Mouse (Mus musculus) forebrain, embryonic 12.5 days (tissue): ENCODE data around the gene Fchsd2. TPM values are rescaled to one million over a fixed set of nuclear protein-coding genes. Genes with fewer than 3 reads are reported as not detected.
A peak's percentile ranks its signal among the peaks of the same experiment; 100 is the strongest.
"Not testable (repeated sequence)": the region's sequence is repeated elsewhere in the genome, so short reads cannot be mapped to it uniquely, and the experiment has no call there.

Source experiments
- ATAC-seq: fragments of 200-750 bp; cut with Nextera tagmentation; 2 replicates; pipeline ENCODE4 v1.8.0; 2017; ENCODE audit warnings: moderate TSS enrichment; ENCODE audit not compliant: low FRiP score
- H3K27ac ChIP-seq: fragments of 300-500 bp; sonication (generic); 2 replicates; pipeline ENCODE4 v1.5.1; 2016; ENCODE audit warnings: mild to moderate bottlenecking
- H3K27me3 ChIP-seq: fragments of 300-500 bp; sonication (generic); 2 replicates; pipeline ENCODE4 v1.6.1; 2016; ENCODE audit warnings: mild to moderate bottlenecking
- H3K36me3 ChIP-seq: fragments of 300-500 bp; sonication (generic); replicated peaks from 2 replicates; pipeline ENCODE4 v1.6.1; 2016; ENCODE audit warnings: mild to moderate bottlenecking
- H3K4me1 ChIP-seq: fragments of 300-500 bp; sonication (generic); 2 replicates; pipeline ENCODE4 v1.6.1; 2016
- H3K4me2 ChIP-seq: fragments of 300-500 bp; sonication (generic); 2 replicates; pipeline ENCODE4 v1.6.1; 2016; ENCODE audit warnings: mild to moderate bottlenecking, moderate library complexity
- H3K4me3 ChIP-seq: fragments of 300-500 bp; sonication (generic); replicated peaks from 2 replicates; pipeline ENCODE4 v1.5.1; 2016; ENCODE audit warnings: mild to moderate bottlenecking
- H3K9ac ChIP-seq: fragments of 300-500 bp; sonication (generic); 2 replicates; pipeline ENCODE4 v1.6.1; 2016; ENCODE audit warnings: mild to moderate bottlenecking
- H3K9me3 ChIP-seq: fragments of 300-500 bp; sonication (generic); 2 replicates; pipeline ENCODE4 v1.6.1; 2016
- WGBS: fragments of 180-500 bp; shearing (Covaris S2); methylation state at CpG from one replicate; pipeline ENCODE4 v1.1.7; 2016; 5-methylcytosine and 5-hydroxymethylcytosine counted together
- polyA plus RNA-seq: library from polyadenylated mRNA; unstranded; fragments of >200 nt; fragmentation: Nextera tagmentation; extraction: Ambion mirVana; gene quantifications from 2 replicates; pipeline ENCODE4 v1.2.1, GENCODE M21; 2016

Gene Fchsd2
- polyA plus RNA-seq, 1 experiment from 2014 or later = 37.5 TPM

DNA sequence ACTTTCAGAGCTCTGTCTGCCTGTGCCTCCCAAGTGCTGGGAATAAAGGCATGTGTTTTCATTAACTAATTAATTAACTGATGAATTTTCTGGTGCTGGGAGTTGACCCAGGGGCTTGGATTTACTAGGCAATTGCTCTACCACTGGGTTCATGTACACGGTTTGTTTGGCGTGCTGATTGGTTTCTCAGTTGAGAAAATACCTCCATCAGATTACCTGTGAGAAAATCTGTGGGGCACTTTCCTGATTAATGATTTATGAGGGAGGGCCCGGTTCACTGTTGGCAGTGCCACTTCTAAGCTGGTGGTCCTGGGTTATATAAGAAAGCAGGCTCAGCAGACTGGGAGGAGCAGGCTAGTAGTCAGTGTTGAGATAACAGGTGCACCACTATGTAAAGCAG, 38.0 kb downstream of the Fchsd2 start:
- H3K9me3 ChIP-seq = no peaks in the 10 kb centered on the region
- H3K4me3 ChIP-seq = no peak overlapping the region
- no peaks in the 10 kb centered on the region for H3K36me3 ChIP-seq
- ATAC-seq = no peak
- no peak overlapping the region for H3K27ac ChIP-seq
- 77% methylated on average over 3 of the region's 3 CpGs for WGBS
- H3K9ac ChIP-seq = no peak overlapping the region
- H3K4me1 ChIP-seq = peaks cover 3% of the 10 kb centered on the region; the same call in 1 of the 2 replicates
- H3K27me3 ChIP-seq = no peaks in the 10 kb centered on the region
- H3K4me2 ChIP-seq = no peak overlapping the region

DNA sequence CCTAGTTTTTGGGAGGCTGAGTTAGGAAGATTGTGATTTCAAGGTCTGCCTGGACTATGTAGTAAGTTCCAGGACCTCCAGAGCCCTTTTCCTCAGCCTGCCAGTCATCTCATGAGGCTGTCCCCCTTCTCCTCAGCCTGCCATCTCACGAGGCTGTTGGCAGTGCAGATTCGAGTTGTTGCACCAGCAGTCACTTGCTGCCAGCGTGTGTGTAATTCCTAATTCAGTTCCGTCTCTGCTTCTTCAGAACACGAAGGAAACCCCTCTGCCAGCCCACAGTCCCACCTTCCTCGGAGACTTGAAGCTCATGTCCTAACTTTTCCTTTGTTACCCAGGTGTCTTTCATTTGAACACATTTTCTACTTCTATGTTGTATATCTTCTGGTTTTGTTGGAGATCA, 38.6 kb downstream of the Fchsd2 start:
- Histone ChIP-seq H3K9ac (no peak overlapping the region), H3K9me3 (no peaks in the 10 kb centered on the region), H3K27me3 (no peaks in the 10 kb centered on the region), H3K4me3 (no peak overlapping the region), H3K27ac (no peak overlapping the region), H3K36me3 (no peaks in the 10 kb centered on the region), H3K4me1 (peaks cover 3% of the 10 kb centered on the region; the same call in 1 of the 2 replicates), H3K4me2 (no peak overlapping the region)
- no peak for ATAC-seq
- WGBS = 78% methylated on average over 6 of the region's 6 CpGs

DNA sequence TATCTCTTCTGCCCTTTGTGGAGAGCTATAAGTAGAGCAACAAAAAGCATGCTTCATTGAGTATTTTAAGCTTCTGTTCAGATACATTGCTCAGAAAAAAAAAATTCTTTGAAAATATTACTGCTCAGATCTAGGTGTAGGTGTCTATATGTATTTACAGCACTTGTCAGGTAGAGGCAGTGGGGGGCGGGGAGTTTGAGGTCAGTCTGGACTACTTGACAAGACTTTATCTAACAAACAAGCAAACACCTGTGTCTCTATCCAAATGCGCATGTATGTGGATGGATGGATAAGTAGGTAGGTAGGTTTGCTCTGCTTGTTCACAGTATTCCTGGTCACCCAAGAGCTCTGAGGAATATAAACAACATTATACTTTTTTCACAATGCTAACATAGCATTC, 40.9 kb downstream of the Fchsd2 start:
- no peak for ATAC-seq
- WGBS = 98% methylated on average over 2 of the region's 2 CpGs

DNA sequence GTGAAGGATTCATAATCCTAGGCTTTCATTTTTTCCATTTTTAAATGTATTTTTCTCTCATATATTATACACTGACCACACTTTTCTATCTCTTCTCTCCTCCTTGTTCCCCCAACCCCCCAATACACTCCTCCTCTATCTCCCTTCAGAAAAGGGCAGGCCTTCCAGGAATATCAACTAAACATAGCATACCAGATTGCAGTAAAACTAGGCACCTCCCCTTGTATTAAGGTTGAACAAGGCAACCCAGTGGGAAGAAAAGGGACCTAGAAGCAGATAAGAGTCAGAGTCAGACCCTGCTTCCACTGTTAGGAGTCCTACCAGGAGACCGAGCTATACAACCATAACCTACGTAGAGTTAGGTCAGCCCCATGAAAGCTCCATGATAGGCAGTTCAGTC, 41.5 kb downstream of the Fchsd2 start:
- Histone ChIP-seq H3K27me3 (no peaks in the 10 kb centered on the region), H3K9me3 (no peaks in the 10 kb centered on the region), H3K36me3 (no peaks in the 10 kb centered on the region), H3K4me3 (no peak overlapping the region), H3K4me1 (peaks cover 3% of the 10 kb centered on the region; the same call in 1 of the 2 replicates), H3K4me2 (no peak overlapping the region), H3K9ac (no peak overlapping the region), H3K27ac (no peak overlapping the region)
- no peak for ATAC-seq
- 96% methylated on average over 2 of the region's 2 CpGs for WGBS

More for the DNA sequence above, 40.9 kb downstream of the Fchsd2 start:
- Histone ChIP-seq H3K9me3 (no peaks in the 10 kb centered on the region), H3K27ac (no peak overlapping the region), H3K4me3 (no peak overlapping the region), H3K27me3 (no peaks in the 10 kb centered on the region), H3K4me2 (no peak overlapping the region), H3K9ac (no peak overlapping the region), H3K4me1 (peaks cover 3% of the 10 kb centered on the region; the same call in 1 of the 2 replicates), H3K36me3 (no peaks in the 10 kb centered on the region)

DNA sequence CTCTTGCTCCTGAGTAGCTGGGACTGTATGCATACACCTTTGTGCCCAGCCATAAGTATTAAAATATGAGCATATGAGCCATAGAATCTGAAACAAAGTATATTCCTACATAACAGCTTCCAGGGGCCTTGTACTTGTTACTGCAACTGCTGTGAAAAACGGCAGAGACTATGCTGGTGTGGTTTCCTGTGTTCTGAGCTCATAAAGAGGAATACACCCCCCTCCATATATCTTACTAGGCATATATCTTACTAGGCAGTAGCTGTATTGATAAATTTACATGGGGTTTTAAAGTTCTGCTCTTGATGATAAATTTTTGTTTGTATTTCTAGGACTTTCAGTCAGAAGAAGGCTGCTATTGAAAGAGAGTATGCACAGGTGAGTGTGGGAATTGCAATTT, 46.2 kb downstream of the Fchsd2 start:
- 77% methylated on average over 1 of the region's 1 CpGs for WGBS
- no peaks in the 10 kb centered on the region for H3K27me3 ChIP-seq

DNA sequence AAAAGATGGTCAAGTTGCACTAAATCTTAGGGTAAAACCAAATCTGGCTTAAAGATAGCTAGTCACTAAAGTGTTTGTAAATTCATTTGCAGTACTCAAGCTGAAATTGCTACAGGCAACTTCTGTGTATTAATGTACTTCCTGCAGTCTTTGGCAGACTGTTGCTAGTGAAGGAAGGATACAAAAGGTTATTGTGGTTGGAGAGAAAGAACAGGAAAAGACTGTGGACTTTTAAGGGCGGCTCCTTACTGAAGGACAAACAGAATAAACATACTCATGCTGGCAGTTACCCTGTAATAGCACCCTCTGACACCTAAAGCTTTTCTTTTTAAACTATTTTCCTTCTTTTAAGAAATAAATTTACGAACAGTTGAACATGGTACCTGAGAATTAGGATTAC, 50.2 kb downstream of the Fchsd2 start:
- H3K4me3 ChIP-seq = no peak overlapping the region
- ATAC-seq = no peak
- no peaks in the 10 kb centered on the region for H3K27me3 ChIP-seq
- no peak overlapping the region for H3K9ac ChIP-seq
- no peaks in the 10 kb centered on the region for H3K9me3 ChIP-seq
- WGBS = 65% methylated on average over 2 of the region's 2 CpGs
- no peak overlapping the region for H3K27ac ChIP-seq
- peaks cover 11% of the 10 kb centered on the region; the same call in 1 of the 2 replicates for H3K36me3 ChIP-seq
- no peak overlapping the region for H3K4me2 ChIP-seq
- peaks cover 4% of the 10 kb centered on the region; the same call in 1 of the 2 replicates for H3K4me1 ChIP-seq

More for the DNA sequence above, 46.2 kb downstream of the Fchsd2 start:
- H3K9me3 ChIP-seq = no peaks in the 10 kb centered on the region
- peaks cover 4% of the 10 kb centered on the region; the same call in 1 of the 2 replicates for H3K4me1 ChIP-seq
- H3K36me3 ChIP-seq = peaks cover 11% of the 10 kb centered on the region; the same call in 1 of the 2 replicates
- H3K9ac ChIP-seq = no peak overlapping the region
- no peak overlapping the region for H3K4me2 ChIP-seq
- no peak for ATAC-seq
- H3K4me3 ChIP-seq = no peak overlapping the region
- no peak overlapping the region for H3K27ac ChIP-seq

DNA sequence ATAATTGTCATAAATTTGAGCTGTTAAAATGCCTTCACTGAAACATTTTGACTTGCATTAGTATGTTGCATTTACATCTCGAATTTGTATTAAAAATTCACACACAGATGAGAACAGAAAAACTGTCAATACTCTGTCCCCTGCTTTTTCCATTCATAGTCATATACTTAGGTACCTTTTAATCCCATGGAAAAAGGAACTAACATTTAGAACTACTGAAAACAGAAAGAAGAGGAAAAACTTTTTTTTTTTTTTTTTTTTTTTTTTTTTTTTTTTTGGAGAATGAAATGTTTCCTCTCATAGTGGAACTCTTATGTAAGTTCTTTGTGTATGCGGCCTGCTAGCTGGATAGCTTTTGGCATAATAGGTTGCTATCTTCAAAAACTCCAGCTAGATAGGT, 51.6 kb downstream of the Fchsd2 start:
- no peak overlapping the region for H3K9ac ChIP-seq
- H3K27me3 ChIP-seq = no peaks in the 10 kb centered on the region
- peaks cover 4% of the 10 kb centered on the region; the same call in 1 of the 2 replicates for H3K4me1 ChIP-seq
- 79% methylated on average over 2 of the region's 2 CpGs for WGBS
- no peak overlapping the region for H3K27ac ChIP-seq
- H3K9me3 ChIP-seq = no peaks in the 10 kb centered on the region
- no peak for ATAC-seq
- H3K36me3 ChIP-seq = peaks cover 11% of the 10 kb centered on the region; the same call in 1 of the 2 replicates
- H3K4me2 ChIP-seq = no peak overlapping the region
- no peak overlapping the region for H3K4me3 ChIP-seq

DNA sequence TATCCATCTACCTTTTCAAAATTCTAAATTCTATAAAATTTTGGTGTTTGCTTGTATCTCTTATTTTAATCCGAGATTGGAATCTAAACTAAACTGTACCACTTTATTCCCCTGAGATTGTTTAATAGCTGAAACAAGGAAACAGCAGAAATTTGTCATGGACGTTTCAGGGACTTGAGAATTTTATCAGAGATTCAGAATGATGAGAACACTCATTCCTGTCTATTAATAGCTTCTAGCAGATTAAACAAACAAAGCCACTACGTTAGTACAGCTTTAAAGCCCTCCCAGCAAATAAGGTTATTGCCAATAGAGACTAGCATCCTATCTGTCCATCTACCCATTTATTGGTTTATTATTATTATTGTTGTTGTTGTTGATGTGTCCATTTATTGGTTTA, 56.4 kb downstream of the Fchsd2 start:
- WGBS = 85% methylated on average over 3 of the region's 3 CpGs
- H3K27me3 ChIP-seq = no peaks in the 10 kb centered on the region
- ATAC-seq = no peak
- H3K9me3 ChIP-seq = no peaks in the 10 kb centered on the region
- no peak overlapping the region for H3K4me2 ChIP-seq
- no peaks in the 10 kb centered on the region for H3K4me1 ChIP-seq
- no peak overlapping the region for H3K27ac ChIP-seq
- H3K9ac ChIP-seq = no peak overlapping the region
- H3K4me3 ChIP-seq = no peak overlapping the region
- H3K36me3 ChIP-seq = no peaks in the 10 kb centered on the region; the same call in 1 of the 2 replicates

DNA sequence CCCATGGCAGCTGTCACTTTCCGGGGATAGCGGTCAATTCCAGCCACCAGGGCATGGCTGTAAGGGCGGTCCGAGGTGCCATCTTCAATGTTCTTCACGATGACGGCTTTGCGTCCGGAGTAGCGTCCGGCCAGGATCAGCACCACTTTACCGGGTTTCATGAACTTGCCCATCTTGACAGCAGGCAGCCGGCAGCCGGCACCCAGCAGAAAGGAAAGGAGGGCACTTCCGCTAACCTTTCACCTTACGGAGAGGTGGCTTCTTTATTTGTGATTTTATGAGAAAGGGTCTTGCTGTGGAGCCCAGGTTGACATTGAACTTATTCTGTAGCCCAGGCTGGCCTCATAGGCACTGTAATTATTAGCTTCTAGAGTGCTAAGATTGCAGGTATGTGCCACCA, 62.2 kb downstream of the Fchsd2 start:
- 94% methylated on average over 15 of the region's 15 CpGs for WGBS
- not testable (repeated sequence) for H3K27ac ChIP-seq, H3K9me3 ChIP-seq, H3K4me2 ChIP-seq, H3K9ac ChIP-seq, ATAC-seq, H3K4me3 ChIP-seq, H3K27me3 ChIP-seq, H3K36me3 ChIP-seq
- peaks cover 11% of the 10 kb centered on the region for H3K4me1 ChIP-seq

DNA sequence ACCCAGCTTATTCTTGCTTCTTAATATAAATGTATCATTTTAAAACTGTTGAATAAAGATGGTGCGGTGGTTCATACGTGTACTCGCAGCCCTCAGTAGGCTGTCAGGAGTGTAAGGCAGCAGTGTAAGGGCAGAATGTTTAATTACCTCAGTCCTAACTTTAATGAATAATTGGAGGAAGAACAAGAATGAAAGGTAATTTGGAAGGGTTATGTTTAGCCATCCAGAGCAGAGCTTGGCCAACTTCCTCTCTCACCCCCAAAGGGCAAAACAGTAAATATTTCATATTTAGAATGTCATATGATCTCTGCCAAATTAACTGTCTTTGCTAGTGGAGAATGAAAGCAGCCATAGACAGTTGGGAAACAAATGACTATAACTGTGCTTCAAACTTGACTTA, 62.6 kb downstream of the Fchsd2 start:
- 76% methylated on average over 3 of the region's 3 CpGs for WGBS
- no peak for ATAC-seq
- no peak overlapping the region for H3K4me2 ChIP-seq
- no peak overlapping the region for H3K27ac ChIP-seq
- H3K9me3 ChIP-seq = no peaks in the 10 kb centered on the region
- no peak overlapping the region for H3K4me3 ChIP-seq
- H3K36me3 ChIP-seq = no peaks in the 10 kb centered on the region
- peaks cover 15% of the 10 kb centered on the region for H3K4me1 ChIP-seq
- H3K27me3 ChIP-seq = no peaks in the 10 kb centered on the region
- no peak overlapping the region for H3K9ac ChIP-seq

DNA sequence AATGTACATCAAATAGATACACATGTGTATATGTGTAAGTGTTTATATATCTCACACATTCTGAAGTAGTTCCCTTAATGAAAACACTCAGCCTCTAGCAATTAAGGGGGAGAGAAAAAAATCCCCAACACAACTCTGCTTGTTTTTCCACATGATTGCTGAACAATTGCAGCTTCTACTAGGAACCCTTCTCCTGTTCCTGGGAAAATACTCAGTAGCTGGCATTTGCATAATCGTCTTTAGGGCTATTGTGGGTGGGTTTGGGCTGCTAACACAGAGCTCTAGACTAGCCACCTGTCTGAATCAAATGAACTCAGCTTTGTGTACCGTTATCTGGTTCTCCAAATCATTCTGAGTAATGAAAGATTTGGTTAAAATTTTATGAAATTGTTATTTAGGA, 67.6 kb downstream of the Fchsd2 start:
- H3K4me2 ChIP-seq = no peak overlapping the region
- peaks cover 20% of the 10 kb centered on the region for H3K4me1 ChIP-seq
- H3K27ac ChIP-seq = peak overlapping the region; percentile 73; the same call in 1 of the 2 replicates
- ATAC-seq = peak; percentile 90
- H3K4me3 ChIP-seq = no peak overlapping the region
- 9% methylated on average over 2 of the region's 2 CpGs for WGBS
- H3K27me3 ChIP-seq = no peaks in the 10 kb centered on the region
- no peaks in the 10 kb centered on the region for H3K36me3 ChIP-seq
- H3K9ac ChIP-seq = no peak overlapping the region
- H3K9me3 ChIP-seq = no peaks in the 10 kb centered on the region

DNA sequence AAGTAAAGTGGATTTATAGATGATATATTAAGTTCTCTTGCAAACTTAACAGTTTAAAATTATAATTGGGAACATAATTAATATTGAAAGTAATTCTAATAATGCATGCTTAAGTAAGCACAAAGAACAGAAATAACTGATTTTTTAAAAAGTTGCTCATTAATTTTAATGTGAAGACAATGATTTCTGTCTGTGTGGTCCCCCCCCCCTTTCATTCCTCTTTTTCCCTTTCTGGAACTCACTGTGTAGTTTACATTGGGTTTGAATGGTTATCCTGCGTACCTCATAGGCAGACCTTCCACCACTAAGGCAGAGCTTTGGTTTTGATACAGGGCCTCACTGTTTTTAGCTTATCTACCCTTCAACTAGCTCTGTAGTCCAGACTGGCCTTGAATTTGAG, 70.1 kb downstream of the Fchsd2 start:
- Histone ChIP-seq H3K4me3 (no peak overlapping the region), H3K9me3 (no peaks in the 10 kb centered on the region), H3K27me3 (no peaks in the 10 kb centered on the region), H3K9ac (no peak overlapping the region), H3K27ac (no peak overlapping the region), H3K36me3 (no peaks in the 10 kb centered on the region), H3K4me1 (peaks cover 16% of the 10 kb centered on the region), H3K4me2 (no peak overlapping the region)
- WGBS = 75% methylated on average over 1 of the region's 1 CpGs
- no peak for ATAC-seq

DNA sequence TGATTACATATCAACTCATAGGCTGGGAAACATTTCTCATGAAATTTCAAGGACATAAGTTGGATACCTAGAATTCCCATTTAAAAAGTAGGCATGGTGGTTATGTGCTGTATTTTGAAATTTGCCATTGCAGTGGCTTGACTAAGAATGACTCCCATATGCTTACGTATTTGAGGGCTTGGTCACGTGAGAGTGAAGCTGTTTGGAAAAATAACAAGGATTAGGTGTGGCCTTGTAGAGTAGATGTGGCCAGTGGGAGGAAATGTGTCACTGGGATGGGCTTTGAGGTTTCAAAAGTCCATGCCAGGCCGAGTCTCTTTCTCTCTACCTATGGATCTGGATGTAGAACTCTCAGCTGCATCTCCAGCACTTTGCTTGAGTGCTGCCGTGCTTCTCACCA, 71.2 kb downstream of the Fchsd2 start:
- H3K4me3 ChIP-seq = no peak overlapping the region
- no peak for ATAC-seq
- 76% methylated on average over 4 of the region's 4 CpGs for WGBS

More for the DNA sequence above, 71.2 kb downstream of the Fchsd2 start:
- Histone ChIP-seq H3K9ac (no peak overlapping the region), H3K4me1 (peaks cover 16% of the 10 kb centered on the region), H3K27me3 (no peaks in the 10 kb centered on the region), H3K36me3 (no peaks in the 10 kb centered on the region), H3K4me2 (no peak overlapping the region), H3K27ac (no peak overlapping the region), H3K9me3 (no peaks in the 10 kb centered on the region)
